Mouse (Mus musculus) fat pad, adult 2 months (tissue): Measurements from ENCODE around the gene Bnipl.
A peak's percentile ranks its signal among the peaks of the same experiment; 100 is the strongest.

Experiments used
- DNase-seq: peaks from one replicate; pipeline ENCODE4 v3.0.0-alpha.2; 2011; ENCODE audit warnings: low read depth, low spot score; ENCODE audit errors: extremely low read depth

Bnipl gene

DNA sequence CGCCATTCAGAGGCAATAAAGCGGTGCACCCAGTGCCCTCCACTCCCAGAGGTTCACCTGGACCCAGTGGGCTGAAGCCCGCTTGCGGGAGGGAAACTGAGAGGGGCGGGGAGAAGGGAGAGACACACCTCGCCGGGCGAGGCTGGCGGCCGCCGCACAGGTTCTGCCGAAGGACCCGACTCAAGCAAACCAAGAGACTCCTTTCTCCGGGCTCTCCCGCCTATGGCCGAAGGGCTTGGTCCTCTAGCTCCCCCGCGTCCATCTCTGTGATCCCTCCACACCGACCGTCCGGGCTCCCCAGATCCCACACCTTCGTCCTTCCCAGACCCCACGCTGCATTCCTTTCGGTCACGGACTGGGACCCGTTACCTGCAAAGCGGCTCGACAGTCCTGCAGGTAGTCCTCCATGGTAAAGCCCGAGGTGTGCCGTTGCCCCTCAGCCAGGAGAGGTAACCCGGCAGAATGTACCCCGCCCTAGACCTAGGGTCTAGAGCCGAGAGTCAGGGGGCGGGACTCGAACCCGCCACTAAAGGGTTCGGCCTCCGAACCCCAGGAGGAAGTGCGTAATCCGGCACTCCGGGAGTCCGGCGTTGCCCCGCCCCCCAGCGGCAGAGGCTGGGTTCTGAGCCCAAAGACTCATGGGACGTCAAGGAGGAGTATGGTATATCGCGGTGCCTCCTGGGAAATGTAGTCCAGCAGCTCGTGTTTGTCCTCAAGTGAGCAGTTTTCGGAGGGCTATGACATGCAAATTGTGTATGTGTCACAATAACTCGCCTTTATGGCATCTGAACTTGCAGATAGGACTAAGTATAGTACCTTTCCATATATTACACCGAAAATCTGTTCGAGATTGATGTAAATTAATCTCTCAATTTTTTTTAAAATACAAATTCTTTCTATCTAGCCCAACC, 30.5 kb upstream of the Bnipl start, which contains the start of the genes Mindy1 and Prune1:
TSS of gene Mindy1 (plus strand) at position 130 of the 911 bp plus-strand sequence.
TSS of gene Prune1 (minus strand) at position 861 of the 911 bp plus-strand sequence.
- DNase-seq, result no peak

DNA sequence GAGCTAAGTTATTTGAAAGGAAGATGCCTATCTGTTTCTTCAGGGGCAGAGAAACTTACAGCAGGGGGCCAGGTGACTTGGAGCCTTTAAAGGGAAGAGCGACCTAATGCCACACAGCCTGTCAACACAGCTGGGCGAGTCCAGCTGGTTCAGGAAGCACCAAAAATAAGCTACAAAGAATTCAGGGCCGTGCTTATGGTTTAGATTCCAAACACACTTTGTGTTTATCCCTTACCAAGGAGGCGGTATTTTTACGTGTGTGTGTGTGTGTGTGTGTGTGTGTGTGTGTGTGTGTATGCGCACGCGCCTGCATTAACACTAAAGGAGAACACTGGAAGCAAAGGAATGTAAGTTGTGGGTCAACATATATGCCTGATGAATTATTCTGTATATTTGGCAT, 29.8 kb upstream of the Bnipl start:
- no peak for DNase-seq

DNA sequence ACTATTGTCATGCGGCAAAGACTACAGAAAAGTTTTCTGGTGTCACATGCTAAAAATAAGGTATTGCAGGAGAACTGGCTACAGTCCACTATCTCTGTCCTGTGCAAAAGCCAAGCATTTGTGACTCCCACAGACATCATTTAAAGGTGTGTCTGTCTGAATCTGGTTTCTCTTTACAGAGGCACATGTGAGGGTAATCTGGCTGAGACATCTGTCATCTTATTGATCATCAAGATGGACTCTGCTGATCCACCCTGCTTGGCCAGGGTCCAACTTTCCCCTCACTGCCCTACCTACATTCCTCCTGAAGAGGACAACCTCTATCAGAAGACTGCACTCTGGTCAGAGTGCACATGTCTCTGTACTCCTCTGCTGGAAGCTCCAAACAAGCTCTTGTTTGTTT, 26.2 kb upstream of the Bnipl start:
- DNase-seq, result no peak

DNA sequence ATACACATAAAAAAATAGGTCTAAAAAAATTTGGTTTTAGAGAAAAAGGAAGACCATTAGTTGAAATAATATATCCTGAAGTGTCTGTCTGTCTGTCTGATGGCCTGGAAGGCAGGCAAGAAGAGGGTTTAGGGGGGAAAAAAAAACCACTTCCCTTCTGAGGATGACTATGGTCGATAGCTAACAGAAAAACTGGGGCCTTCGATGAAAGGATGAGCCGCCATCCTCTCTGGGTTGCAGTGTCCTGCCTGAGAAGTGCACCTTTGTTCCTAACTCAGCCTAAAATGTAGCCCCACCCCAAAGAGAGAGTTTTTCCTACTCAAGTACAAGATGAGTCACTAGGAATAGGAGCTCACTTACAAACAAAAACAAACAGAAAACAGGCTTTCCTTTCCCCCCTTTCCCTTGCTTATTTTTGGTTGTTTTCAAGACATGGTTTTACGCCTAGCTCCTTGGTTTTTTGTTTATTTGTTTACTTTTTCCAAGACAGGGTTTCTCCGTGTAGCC, 25.5 kb upstream of the Bnipl start:
- no peak for DNase-seq

DNA sequence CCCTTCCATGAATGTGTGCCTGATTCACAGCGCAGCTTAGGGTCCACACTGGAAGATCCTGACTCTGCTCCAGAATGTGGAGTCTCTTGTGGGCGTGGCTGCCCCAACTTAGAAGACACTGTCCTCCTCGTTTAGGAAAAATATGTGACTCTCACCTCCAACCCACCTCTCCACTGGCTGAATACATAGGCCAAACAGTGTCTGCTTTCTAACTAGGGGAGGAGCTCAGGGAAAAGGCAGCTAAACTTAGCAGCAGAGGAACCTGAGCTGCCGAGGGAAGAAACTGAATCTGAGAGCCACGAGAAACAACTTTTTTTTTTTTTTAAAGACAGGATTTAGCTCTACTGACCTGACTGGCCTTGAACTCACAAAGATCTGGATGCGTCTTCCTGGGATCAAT, 24.2 kb upstream of the Bnipl start:
- no peak for DNase-seq

DNA sequence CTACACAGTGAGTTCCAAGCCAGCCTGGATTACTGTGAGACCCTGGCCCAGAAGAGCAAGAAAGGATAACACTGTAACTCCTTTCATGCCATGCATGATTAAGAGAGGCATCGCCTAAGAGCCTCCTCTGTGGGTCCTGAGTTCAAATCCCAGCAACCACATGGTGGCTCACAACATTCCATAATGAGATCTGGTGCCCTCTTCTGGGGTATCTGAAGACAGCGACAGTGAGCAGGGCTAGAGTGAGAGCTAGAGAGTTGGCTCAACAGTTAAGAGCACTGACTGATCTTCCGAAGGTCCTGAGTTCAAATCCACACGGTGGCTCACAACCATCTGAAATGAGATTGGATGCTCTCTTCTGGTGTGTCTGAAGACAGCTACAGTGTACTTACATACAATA, 23.5 kb upstream of the Bnipl start:
- DNase-seq, result no peak

DNA sequence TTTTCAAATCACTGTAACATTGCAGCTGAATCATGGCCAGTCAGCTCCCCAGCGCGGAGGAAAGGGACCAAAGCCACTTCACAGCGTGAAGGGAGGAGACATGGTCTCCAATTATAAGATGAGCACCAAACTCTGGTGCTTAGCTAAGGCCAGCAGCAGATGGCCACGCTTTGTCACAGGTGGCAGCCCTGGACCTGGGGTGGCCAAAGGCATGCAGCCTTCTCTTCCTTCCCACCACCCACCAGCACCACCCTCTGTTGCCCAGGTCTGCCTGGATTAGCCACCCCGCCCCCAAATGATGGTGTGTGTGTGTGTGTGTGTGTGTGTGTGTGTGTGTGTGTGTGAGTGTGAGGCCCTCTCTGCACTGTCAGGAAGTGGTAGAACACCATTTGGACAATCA, 22.5 kb upstream of the Bnipl start:
- no peak for DNase-seq

DNA sequence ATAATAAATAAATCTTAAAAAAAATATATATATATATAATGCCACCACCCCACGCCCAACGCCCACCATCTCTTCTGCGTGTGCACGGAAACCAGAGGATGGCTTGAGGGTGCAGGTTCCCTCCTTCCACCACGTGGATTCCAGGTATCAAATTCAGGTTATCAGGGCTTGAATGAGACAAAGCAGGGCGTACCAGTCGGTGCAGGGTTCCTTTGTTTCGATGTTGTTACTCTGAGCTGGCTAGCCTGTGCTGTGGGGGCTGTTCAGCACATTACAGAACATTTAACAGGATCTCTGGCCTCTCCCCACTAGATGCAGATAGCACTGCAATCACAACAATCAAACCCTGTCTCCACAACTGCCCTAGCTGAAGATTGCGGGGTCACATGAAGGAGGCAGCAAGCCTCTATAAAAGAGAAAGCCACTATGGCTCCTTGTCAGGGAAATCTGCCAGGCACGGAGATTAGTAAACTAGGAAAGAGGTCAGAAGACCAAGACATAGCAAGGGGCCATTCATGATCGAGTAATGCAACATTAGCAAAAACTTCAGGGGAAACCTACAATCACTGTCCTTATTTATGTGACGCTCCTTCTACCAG, 19.9 kb upstream of the Bnipl start:
- no peak for DNase-seq

DNA sequence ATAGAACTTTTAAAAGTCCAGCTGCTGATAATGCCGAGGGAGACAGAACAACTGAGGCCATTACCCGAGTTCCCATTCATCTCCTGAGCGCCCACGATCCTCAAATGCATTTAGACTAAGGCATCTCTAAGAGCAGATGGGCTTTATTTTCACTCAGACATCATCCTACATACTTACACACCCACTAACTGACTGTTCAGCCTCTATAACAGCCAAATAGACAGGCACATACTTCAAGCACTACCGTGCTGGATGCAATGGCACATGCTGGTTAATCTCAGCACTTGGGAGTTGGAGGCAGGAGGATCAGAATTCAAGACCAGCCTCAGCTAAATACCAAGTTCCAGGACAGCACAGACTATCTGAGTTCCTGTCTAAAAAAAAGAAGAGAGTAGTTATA, 18.8 kb upstream of the Bnipl start:
- DNase-seq, result no peak

DNA sequence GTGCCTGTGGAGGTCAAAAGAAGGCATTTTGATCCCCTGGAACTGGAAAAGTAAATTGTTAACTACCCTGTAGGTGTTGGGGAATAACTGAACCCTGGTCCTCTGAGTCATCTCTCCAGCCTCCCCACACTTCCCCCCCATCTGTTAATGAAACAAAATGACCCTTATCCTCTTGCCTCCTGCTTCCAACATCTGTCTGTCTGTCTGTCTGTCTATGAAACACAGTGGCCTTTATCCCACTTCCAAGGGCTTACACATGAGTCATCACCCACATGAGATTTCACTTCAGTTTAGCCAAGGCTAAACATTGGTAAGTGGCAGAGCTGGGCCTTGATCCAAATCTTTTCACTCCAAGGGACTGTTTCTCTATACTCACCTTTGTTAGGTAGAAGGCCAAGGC, 16.9 kb upstream of the Bnipl start:
- DNase-seq, result no peak

DNA sequence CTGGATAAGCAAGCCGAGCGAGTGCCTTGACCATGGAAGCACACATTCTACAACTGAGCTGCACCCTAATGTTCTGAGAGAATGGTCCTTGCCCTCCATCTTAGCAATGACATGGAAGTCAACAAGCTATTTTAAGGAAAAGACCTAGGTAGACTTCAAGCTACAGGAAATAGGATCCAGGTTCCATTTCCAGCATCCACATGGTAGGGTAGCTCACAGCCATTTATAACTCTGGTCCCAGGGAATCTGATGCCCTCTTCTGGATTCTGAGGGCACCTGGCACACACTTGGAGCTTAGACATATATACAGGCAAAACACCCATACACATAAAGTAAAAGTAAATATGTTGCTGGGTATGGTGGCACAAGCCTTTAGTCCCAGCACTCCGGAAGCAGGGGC, 15.1 kb upstream of the Bnipl start:
- no peak for DNase-seq

DNA sequence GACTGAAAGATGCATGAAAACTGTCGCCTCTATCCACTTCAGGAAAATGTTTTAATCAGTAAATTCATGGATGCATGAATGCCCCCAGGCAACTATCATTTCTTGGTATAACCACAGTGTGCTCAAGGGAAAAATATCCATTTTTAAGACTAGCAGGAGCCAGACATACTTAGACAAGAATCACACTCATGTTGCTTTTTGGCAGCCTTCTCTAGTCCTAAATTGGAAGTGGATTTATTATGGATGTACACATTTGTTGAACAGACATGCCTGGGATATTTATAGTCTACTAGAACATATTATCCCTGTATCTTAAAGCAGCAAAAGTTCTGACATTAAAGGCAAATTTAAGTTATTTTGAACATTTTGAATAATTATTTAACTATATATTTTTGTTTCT, 13.7 kb upstream of the Bnipl start:
- no peak for DNase-seq

DNA sequence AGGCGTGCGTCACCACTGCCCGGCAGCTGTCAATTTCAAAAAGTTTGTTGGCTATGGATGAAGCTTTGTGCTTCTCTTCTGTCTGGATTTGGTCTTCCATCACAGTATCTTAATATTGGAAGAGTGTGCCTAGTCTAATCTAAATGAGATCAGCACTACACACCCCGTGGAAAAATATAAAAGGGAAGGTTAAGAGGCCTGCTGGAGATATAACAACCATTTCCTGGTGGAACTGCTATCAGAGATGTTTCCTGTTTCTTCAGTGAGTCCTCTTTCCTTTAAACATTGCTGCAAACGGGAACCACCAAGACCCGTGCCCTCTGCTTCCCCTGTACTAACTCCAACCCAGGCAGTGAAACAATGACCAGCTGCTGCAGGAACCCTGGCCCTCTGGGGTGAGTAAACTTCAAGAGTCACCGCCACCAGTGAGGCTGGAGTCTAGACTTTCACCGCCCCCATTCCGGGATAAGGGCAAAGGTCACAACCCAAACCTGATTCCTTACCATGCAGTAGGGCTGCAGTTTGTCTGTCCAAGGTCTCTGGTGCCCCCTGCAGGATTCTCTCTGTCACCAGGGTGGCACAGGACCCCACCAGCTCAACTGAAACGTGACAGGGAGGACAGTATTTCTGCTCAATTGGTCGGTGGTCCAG, 12.2 kb upstream of the Bnipl start:
- DNase-seq, result no peak

DNA sequence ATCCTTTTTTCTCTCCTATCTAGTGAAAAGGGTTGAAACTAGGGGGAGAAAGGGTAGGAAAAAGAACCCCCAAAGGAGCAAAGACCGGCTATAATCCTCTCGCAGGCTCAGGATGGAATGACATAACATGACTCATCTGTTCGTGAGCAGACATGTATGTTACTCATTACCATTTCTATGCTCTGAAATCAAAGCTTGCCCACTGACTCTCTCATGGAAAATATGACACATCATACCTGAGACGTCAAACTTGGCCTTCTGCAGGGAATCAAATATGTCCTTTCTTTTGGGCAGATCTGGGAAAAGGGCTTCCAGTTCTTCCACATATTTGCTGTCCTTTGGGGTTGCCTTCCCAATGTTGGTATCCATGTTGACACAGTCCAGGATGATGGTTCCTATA, 11.0 kb upstream of the Bnipl start:
- DNase-seq, result no peak

DNA sequence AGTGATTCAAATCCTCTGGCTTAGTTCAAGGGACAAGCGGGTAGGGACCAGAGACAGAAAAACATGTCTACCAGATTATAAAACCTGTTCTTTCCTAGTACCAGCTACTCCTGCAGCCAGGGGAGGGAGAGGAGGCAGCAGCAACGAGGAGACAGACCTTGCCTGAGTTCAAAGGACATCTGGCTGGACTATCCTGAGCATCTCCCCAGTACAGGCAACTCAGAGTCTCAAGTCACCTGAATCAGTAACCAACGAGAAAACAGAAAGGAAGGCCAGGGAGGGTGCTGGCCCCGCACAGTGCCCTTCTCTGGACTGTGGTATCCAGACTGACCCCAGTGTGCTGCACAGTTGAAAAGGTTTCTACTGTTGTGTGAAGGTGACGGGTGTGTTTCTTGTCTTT, 5.9 kb upstream of the Bnipl start:
- DNase-seq, result no peak

DNA sequence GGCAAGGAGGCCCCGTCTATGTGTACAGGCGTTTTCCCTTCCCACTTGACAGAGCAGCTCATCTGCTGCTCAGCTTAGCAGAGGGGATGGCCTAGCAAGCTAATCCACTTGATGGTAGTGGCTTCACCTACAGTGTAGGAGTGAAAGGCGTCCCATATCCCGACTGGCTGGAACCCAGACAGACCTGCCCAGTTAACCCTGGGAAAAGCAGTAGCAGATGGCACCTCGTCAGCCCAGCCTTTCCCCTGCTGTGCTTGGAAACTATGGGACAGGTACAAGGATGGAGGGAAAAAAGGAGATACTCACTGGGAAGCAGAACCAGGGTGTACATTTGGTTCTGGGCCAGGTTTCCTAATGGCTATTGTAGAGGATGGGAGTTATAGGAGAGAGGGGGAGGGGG, 632 bp downstream of the Bnipl start:
- no peak for DNase-seq

DNA sequence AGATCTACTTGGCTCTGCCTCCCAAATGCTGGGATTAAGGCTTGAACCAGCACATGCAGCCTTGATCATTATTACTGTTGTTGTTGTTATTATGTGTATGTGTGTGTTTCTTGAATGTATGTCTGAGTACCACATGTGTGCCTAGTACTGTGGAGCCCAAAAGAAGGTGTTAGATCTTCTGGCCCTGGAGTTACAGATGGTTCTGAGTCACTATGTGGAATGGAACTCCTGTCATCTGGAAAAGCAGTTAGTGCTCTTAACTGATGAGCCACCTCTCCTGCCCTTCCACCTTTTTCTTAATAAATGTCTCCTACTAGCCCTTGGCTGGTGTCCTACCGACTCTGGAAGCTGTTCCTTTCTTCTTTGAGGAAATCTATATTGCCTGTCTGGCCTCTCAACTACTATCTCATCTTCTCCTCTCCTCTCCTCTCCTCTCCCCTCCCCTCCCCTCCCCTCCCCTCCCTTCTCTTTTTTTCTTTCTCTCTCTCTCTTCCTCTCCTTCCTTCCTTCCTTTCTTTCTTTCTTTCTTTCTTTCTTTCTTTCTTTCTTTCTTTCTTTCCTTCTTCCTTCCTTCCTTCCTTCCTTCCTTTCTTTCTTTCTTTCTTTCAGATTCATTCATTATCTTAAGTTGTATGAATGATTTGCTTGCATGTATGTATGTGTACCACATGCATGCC, 3.2 kb downstream of the Bnipl start:
- no peak for DNase-seq

DNA sequence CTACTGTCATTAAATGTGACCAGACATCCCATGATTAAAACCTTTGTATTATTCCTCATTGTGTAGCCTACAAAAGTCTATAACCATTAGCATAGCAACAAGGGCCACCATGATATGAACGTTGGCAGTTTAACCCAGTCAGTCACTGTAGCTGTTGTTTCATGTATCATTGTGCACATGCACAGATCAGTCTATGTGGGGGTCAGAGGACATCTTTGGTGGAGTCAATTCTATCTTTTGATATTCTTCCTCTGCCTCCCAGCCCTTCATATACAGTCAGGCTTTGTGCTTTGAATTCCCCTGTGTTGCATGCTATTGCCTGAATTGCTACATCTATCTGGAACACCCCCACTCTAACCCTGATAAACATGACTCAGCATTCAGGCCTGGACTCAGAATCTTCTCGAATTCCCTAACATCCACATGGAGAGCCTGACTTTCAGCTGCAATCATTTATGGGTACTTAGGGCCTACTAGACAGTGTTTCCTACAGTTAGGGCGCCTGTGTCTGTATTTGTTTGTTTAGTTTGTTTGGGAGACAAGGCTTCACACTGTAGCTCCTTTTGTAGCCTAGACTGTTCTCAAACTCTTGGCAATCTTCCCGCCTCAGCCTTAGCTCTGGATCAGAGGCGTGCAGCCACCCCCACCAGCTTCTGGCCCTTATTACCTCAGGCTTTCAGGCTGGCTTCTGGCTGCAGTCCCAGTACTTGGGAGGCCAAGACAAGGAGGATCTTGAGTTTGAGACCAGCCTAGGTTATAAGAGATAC, 4.3 kb downstream of the Bnipl start:
- DNase-seq, result peak; percentile 72

DNA sequence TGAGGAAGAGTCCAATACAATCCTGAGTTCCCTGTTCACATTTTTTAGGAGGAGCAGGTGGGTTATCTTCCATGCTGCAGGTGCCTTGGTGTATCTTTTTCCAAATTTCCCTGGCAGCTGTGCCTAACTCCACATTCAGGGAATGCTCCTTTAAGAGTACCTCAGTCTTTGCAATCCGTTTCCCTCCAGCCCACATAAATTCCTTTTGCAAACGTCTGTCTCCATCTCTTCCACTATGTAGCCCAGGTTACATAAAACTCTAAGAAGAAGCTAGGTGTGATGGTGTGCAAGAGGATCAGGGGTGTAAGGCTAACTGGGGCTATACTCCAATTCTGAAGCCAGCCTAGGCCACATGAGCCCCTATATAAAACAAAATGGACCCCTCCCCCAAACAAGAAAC, 7.9 kb downstream of the Bnipl start:
- no peak for DNase-seq

DNA sequence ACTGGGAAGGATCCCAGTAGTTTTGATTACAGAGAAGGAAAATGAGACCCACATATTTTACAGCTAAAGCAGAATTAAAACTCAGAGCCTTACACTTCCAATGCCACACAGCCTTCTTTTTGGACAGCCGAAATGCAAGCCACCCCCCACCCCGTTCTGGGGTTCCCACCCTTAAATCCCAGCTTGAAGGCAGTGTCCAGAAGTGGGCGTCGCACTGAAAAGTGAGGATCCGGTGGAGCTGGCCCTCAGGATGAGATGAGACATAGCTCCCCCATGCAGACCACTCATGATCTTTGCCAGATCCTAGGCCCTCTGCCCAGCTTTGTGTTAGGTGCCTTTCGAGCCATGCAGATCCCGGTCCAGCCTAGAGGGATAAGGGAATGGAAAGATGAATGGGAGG, 9.5 kb downstream of the Bnipl start, which contains the start of gene Gm128:
TSS of gene Gm128 (minus strand) at position 101 of the 400 bp plus-strand sequence.
- DNase-seq, result no peak
